Mouse (Mus musculus) midbrain, embryonic 12.5 days (tissue): ENCODE measurements around the gene Prrx1. TPM values are rescaled to one million over a fixed set of nuclear protein-coding genes. Genes with fewer than 3 reads are reported as not detected.

Experiments
- ATAC-seq: fragments of 200-750 bp; cut with Nextera tagmentation; 2 replicates; pipeline ENCODE4 v1.8.0; 2017; ENCODE audit warnings: low read depth, moderate TSS enrichment, moderate library complexity; ENCODE audit not compliant: low FRiP score
- H3K27ac ChIP-seq: fragments of 300-500 bp; sonication (generic); replicated peaks from 2 replicates; pipeline ENCODE4 v1.5.1; 2016; ENCODE audit warnings: mild to moderate bottlenecking
- H3K27me3 ChIP-seq: fragments of 300-500 bp; sonication (generic); 2 replicates; pipeline ENCODE4 v1.6.1; 2016; ENCODE audit warnings: mild to moderate bottlenecking
- H3K36me3 ChIP-seq: fragments of 300-500 bp; sonication (generic); 2 replicates; pipeline ENCODE4 v1.6.1; 2016
- H3K4me1 ChIP-seq: fragments of 300-500 bp; sonication (generic); 2 replicates; pipeline ENCODE4 v1.6.1; 2016
- H3K4me2 ChIP-seq: fragments of 300-500 bp; sonication (generic); replicated peaks from 2 replicates; pipeline ENCODE4 v1.6.1; 2016; ENCODE audit warnings: mild to moderate bottlenecking, moderate library complexity
- H3K4me3 ChIP-seq: fragments of 300-500 bp; sonication (generic); 2 replicates; pipeline ENCODE4 v1.5.1; 2016; ENCODE audit warnings: mild to moderate bottlenecking
- H3K9ac ChIP-seq: fragments of 300-500 bp; sonication (generic); replicated peaks from 2 replicates; pipeline ENCODE4 v1.6.1; 2016; ENCODE audit warnings: mild to moderate bottlenecking, moderate library complexity
- H3K9me3 ChIP-seq: fragments of 300-500 bp; sonication (generic); 2 replicates; pipeline ENCODE4 v1.6.1; 2016; ENCODE audit warnings: mild to moderate bottlenecking
- WGBS: fragments of 180-500 bp; shearing (Covaris S2); methylation state at CpG from one replicate; pipeline ENCODE4 v1.1.7; 2016; 5-methylcytosine and 5-hydroxymethylcytosine counted together
- polyA plus RNA-seq: library from polyadenylated mRNA; unstranded; fragments of >200 nt; fragmentation: Nextera tagmentation; extraction: Ambion mirVana; gene quantifications from 2 replicates; pipeline ENCODE4 v1.2.1, GENCODE M21; 2016

Prrx1 gene
- polyA plus RNA-seq, 1 experiment from 2014 or later = 25.4 TPM

DNA sequence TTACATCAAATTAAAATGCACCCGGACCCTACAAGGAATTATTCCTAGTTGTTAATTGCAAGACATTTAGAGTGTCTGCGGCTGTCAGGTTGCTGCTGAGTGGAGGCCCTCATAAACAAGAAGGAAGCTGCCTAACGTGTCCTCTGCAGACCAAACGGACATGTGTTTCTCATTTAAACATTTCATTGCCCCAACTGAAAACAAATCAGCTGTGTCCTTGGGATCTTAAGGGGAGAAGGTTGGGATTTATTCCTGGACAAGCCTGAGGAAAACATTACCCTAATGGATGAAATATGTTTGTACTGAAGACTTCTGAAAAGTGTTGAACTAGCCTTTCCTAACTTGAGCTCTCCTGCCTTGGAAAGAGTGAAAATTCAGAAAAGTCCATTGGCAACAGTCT is 74.6 kb downstream of the Prrx1 start:
- WGBS = 88% methylated on average over 4 of the region's 4 CpGs

DNA sequence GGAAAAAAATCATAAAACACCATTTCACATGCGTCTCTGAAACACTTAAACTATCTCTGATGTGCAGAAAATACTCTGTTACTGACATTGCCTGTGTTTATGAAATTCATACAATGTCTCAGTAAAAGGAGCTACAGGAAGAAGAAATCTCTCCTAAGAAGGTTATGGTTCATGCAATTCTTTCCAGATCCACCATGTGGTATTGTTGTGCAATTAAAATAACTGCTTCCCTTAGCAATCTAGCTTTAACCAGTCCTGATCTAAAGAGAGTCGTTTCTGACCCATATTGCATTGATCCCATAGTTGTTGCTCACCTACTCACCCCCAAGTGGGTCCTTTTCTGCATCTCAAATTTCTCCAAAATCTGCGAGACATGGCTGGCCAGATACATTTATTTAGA is 82.3 kb downstream of the Prrx1 start:
- H3K27me3 ChIP-seq = no peaks in the 10 kb centered on the region
- no peak overlapping the region for H3K4me2 ChIP-seq
- no peaks in the 10 kb centered on the region for H3K9me3 ChIP-seq
- H3K4me1 ChIP-seq = no peaks in the 10 kb centered on the region
- no peak for ATAC-seq
- WGBS = 82% methylated on average over 3 of the region's 3 CpGs
- H3K4me3 ChIP-seq = no peak overlapping the region
- H3K9ac ChIP-seq = no peak overlapping the region
- H3K36me3 ChIP-seq = no peaks in the 10 kb centered on the region
- no peak overlapping the region for H3K27ac ChIP-seq

More for the DNA sequence above, 74.6 kb downstream of the Prrx1 start:
- Histone ChIP-seq H3K27ac (no peak overlapping the region), H3K4me2 (no peak overlapping the region), H3K4me1 (no peaks in the 10 kb centered on the region), H3K9ac (no peak overlapping the region), H3K4me3 (no peak overlapping the region), H3K27me3 (no peaks in the 10 kb centered on the region), H3K36me3 (no peaks in the 10 kb centered on the region), H3K9me3 (no peaks in the 10 kb centered on the region)
- no peak for ATAC-seq

DNA sequence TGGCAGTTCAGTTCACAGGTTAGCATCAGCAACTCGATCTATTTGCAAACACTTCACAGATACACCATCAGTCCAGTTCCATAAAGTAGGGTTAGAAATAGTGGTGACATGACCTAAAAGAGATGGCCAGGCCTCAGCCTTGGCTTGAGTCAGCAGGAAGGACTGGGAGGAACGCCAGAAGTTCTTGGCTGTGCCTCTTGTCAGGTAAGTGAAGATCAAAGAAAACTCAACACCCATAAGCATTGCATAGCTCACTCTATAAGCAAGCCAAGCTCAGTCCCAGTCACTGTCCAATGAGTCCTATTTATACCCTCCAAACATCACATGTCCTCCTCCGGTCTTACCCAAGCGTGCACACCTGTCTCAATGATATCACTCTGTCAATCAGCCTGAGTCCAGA is 87.2 kb downstream of the Prrx1 start:
- Histone ChIP-seq H3K4me1 (no peaks in the 10 kb centered on the region), H3K4me3 (no peak overlapping the region), H3K4me2 (no peak overlapping the region), H3K27ac (no peak overlapping the region), H3K36me3 (no peaks in the 10 kb centered on the region), H3K9ac (no peak overlapping the region), H3K27me3 (no peaks in the 10 kb centered on the region), H3K9me3 (no peaks in the 10 kb centered on the region)
- WGBS = 89% methylated on average over 4 of the region's 4 CpGs
- ATAC-seq = no peak

DNA sequence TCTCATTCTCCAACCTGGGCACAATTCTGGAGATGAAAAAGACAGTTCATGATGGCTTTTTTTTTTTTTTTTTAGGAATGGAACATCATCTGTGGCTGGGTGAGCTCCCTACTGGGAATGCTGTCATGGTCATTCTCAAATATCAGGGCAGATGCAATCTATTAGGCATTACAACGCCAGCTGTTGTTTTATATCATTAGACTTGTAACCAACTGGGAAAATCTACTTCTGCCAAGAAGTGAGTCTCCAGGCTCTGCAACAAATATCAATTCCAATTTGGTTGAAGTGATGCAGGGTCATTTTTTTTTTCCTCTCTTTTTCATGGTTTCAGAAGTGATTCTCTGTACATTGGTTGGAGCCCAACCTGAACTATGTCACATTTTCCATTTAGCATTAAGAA is 91.7 kb downstream of the Prrx1 start:
- ATAC-seq = no peak
- no peak overlapping the region for H3K27ac ChIP-seq
- no peaks in the 10 kb centered on the region for H3K4me1 ChIP-seq
- no peaks in the 10 kb centered on the region for H3K9me3 ChIP-seq
- H3K27me3 ChIP-seq = no peaks in the 10 kb centered on the region
- H3K36me3 ChIP-seq = no peaks in the 10 kb centered on the region
- H3K9ac ChIP-seq = no peak overlapping the region
- 71% methylated on average over 1 of the region's 1 CpGs for WGBS
- no peak overlapping the region for H3K4me2 ChIP-seq
- no peak overlapping the region for H3K4me3 ChIP-seq

DNA sequence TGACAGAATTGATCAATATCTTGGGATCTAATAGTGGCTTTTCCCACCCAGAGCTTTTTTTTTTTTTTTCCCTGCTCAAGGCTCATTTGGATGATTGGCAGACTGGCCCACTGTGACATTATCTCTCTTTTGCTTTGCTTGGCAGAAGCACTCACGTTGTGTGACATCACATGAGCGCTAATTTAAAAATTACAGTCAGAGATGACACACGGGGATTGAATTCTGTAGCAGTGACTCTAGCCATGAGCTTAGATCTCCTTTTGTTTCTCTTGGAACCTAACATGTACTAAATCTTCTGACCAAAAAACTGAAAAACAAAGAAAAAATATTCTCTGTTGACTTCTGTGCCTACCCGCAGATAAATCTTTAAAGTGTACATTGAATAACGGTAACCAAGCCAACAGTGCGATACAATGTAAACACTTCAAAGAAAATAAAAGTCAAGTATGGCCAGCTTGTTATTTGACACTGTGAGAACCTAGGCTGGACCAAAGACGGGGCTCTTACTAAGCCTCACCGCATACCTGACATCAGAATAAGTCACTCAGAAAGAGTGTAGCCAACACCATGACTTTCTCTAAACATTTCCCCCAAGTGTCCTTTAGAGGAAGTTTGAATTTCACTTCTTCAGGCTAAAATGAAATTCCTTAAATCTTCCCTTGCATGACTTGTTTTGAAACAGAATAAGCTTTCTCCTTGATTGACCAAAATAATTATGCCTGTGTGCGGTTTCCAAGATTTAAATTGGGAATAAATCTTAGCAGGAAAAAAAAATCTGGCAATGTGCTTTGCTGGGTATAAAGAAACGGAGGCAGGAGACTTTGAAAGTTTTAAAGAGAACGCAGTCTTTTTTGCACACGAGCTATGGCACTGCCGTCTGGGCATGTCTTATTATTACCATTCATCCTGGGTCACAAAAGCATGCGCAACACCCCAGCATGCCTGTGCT is 104.3 kb downstream of the Prrx1 start:
- 79% methylated on average over 14 of the region's 14 CpGs for WGBS
- ATAC-seq = no peak
- no peak overlapping the region for H3K9ac ChIP-seq
- H3K27ac ChIP-seq = no peak overlapping the region
- H3K9me3 ChIP-seq = no peaks in the 10 kb centered on the region
- no peak overlapping the region for H3K4me3 ChIP-seq
- H3K4me2 ChIP-seq = no peak overlapping the region
- no peaks in the 10 kb centered on the region for H3K36me3 ChIP-seq
- H3K27me3 ChIP-seq = no peaks in the 10 kb centered on the region
- no peaks in the 10 kb centered on the region for H3K4me1 ChIP-seq

DNA sequence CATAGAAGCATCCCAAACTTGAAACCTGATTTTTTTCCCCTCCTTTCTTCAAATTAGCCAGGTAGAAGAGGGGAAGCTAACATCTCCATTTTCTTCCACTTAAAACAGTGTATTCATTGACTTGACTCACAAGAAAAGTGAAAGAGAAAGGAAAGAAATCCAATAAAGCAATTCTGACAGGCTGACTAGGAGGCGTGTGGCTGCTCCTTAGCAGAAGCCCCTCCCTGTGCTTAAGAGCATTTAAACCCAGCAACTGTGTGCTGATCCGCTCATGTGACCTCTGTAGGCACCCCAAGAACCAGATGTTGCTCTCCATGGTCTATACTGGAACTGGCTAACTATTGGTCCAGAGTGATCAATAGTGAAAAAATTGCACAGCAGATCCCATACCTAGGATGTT is 114.7 kb downstream of the Prrx1 start:
- no peak overlapping the region for H3K4me3 ChIP-seq
- 56% methylated on average over 2 of the region's 2 CpGs for WGBS
- no peak for ATAC-seq

DNA sequence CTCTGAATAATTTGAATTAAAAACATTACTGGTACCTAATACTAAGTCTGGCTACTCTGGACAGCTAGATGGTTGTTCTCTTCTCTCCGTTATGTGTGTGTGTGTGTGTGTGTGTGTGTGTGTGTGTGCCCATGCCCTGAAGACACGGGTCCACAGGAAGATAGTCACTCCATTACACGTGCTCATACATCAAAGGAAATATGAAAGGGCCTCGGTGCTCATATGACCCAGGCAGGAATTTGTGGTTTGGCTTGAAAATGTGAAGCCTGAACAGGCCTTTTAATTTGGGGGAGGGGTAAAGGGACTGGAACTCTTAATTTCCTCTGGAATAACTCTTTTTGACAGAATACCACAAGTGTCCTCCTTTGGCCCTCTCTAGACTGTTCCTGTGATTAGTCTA is 115.5 kb downstream of the Prrx1 start:
- ATAC-seq = no peak
- Histone ChIP-seq H3K27ac (no peak overlapping the region), H3K36me3 (no peaks in the 10 kb centered on the region), H3K4me2 (no peak overlapping the region), H3K4me1 (no peaks in the 10 kb centered on the region), H3K9me3 (no peaks in the 10 kb centered on the region), H3K4me3 (no peak overlapping the region), H3K27me3 (no peaks in the 10 kb centered on the region), H3K9ac (no peak overlapping the region)
- 88% methylated on average over 4 of the region's 4 CpGs for WGBS

More for the DNA sequence above, 114.7 kb downstream of the Prrx1 start:
- Histone ChIP-seq H3K36me3 (no peaks in the 10 kb centered on the region), H3K4me1 (no peaks in the 10 kb centered on the region), H3K27me3 (no peaks in the 10 kb centered on the region), H3K9ac (no peak overlapping the region), H3K4me2 (no peak overlapping the region), H3K9me3 (no peaks in the 10 kb centered on the region), H3K27ac (no peak overlapping the region)

Other genes with a start within 250 kb of the Prrx1 start
- not detected in 2 replicates for gene Mroh9, start 228.0 kb downstream of the Prrx1 start, polyA plus RNA-seq
- 28.0 and 31.2 TPM in 2 replicates for gene Gorab, start 90.0 kb upstream of the Prrx1 start, polyA plus RNA-seq